Mouse (Mus musculus): ENCODE data around the gene Dcaf12.

Gene Dcaf12

DNA sequence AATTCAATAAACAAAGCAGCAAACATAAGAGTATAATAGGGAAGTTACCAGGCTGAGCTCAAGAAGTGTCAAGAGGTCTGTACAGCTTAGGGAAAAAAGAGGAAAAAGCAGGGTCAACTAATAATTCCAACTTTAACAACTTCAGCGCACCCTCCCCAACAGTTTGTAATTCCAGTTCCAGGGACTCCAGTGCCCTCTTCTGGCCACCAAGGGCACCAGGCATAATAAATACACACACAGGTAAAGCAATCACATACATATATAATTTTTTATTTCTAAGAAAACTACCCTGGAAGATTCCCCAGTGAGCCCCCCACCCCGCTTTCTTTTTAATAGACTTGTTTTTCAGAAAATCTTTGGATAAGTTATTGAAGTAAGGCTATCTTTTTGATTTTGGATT lies 69.3 kb downstream of the Dcaf12 start:
- no peak for DNase-seq (ENCODE audit: low read depth in 2 of 2, low spot score in 2 of 2)

All from CD8-positive naive resting alpha-beta T cell, adult 2 months (primary cell).